Mouse (Mus musculus) testis, adult 2 months (tissue): ENCODE results near the gene Sec23a. TPM values are rescaled to one million over a fixed set of nuclear protein-coding genes. Genes with fewer than 3 reads are reported as not detected.
"Not testable (repeated sequence)": the region's sequence is repeated elsewhere in the genome, so short reads cannot be mapped to it uniquely, and the experiment has no call there.

Source experiments
- H3K27ac ChIP-seq: fragments of 200-500 bp; 2 replicates; pipeline ENCODE4 v1.5.1; 2012; ENCODE audit warnings: low read depth, low read length; ENCODE audit not compliant: control insufficient read depth, insufficient read depth
- H3K27me3 ChIP-seq: fragments of 200-500 bp; 2 replicates; pipeline ENCODE4 v1.6.1; 2012; ENCODE audit warnings: mild to moderate bottlenecking, low read length, moderate library complexity; ENCODE audit not compliant: control insufficient read depth, insufficient read depth
- H3K36me3 ChIP-seq: fragments of 200-500 bp; 2 replicates; pipeline ENCODE4 v1.6.1; 2012; ENCODE audit warnings: mild to moderate bottlenecking, low read length; ENCODE audit not compliant: control insufficient read depth, insufficient read depth
- H3K4me1 ChIP-seq: fragments of 200-500 bp; 2 replicates; pipeline ENCODE4 v1.6.1; 2012; ENCODE audit warnings: low read length; ENCODE audit not compliant: control insufficient read depth, insufficient read depth
- H3K4me3 ChIP-seq: fragments of 200-500 bp; 2 replicates; pipeline ENCODE4 v1.5.1; 2012; ENCODE audit warnings: low read depth, mild to moderate bottlenecking, low read length, moderate library complexity, mixed read lengths; ENCODE audit not compliant: control insufficient read depth
- CTCF ChIP-seq: fragments of 200-500 bp; IDR thresholded peaks from 2 replicates; pipeline ENCODE4 v1.5.1; 2012; ENCODE audit warnings: low read depth, mild to moderate bottlenecking, inconsistent platforms, low read length, moderate library complexity; ENCODE audit not compliant: control insufficient read depth, insufficient read depth, insufficient replicate concordance
- POLR2A ChIP-seq: fragments of 200-500 bp; IDR thresholded peaks from 2 replicates; pipeline ENCODE4 v1.6.1; 2012; ENCODE audit warnings: low read depth, mild to moderate bottlenecking, inconsistent platforms, low read length, moderate library complexity; ENCODE audit not compliant: control insufficient read depth
- polyA plus RNA-seq: library from polyadenylated mRNA; depleted of rRNA; stranded (reverse); fragments of >200 nt; gene quantifications from 2 replicates; pipeline ENCODE4 v1.2.3, GENCODE M21; 2012

Sec23a gene
- polyA plus RNA-seq, 1 experiment = 62.8 TPM

- no peak overlapping the region for H3K4me3 ChIP-seq
- peaks cover 3% of the 10 kb centered on the region for H3K36me3 ChIP-seq
- no peak for TF ChIP-seq POLR2A
- TF ChIP-seq CTCF = no peak
- H3K27me3 ChIP-seq = no peaks in the 10 kb centered on the region
- no peaks in the 10 kb centered on the region for H3K4me1 ChIP-seq
- H3K27ac ChIP-seq = no peak overlapping the region
Observed at GRCm38 (mm10) chr12:59017970-59018369, 6.2 kb upstream of the Sec23a start.

GRCm38 (mm10) chr12:59013234-59013633, 1.4 kb upstream of the Sec23a start, which contains the start of gene Gemin2:
Gemin2 (plus strand) TSS chr12:59013393.
- H3K27me3 ChIP-seq = no peaks in the 10 kb centered on the region
- H3K27ac ChIP-seq = peak within 1 kb of the TSS; percentile 89
- peaks cover 1% of the 10 kb centered on the region; the same call in 1 of the 2 replicates for H3K36me3 ChIP-seq
- TF ChIP-seq POLR2A (peak; percentile 91), CTCF (no peak)
- peak within 1 kb of the TSS; percentile 95 for H3K4me3 ChIP-seq
- H3K4me1 ChIP-seq = peaks cover 2% of the 10 kb centered on the region; the same call in 1 of the 2 replicates

GRCm38 (mm10) chr12:59012710-59013091, 884 bp upstream of the Sec23a start:
- H3K27ac ChIP-seq = peak overlapping the region; percentile 77
- TF ChIP-seq CTCF (no peak), POLR2A (no peak)
- peak overlapping the region; percentile 89 for H3K4me3 ChIP-seq
- peaks cover 1% of the 10 kb centered on the region; the same call in 1 of the 2 replicates for H3K36me3 ChIP-seq
- H3K4me1 ChIP-seq = peaks cover 2% of the 10 kb centered on the region; the same call in 1 of the 2 replicates
- H3K27me3 ChIP-seq = no peaks in the 10 kb centered on the region

GRCm38 (mm10) chr12:59011275-59011843, 458 bp downstream of the Sec23a start:
- Histone ChIP-seq H3K36me3 (no peaks in the 10 kb centered on the region; the same call in 1 of the 2 replicates), H3K4me3 (peak overlapping the region; percentile 89), H3K4me1 (peaks cover 2% of the 10 kb centered on the region; the same call in 1 of the 2 replicates), H3K27ac (peak overlapping the region; percentile 81), H3K27me3 (no peaks in the 10 kb centered on the region)
- TF ChIP-seq CTCF = no peak
- TF ChIP-seq POLR2A = no peak

GRCm38 (mm10) chr12:59010482-59010881, 1.3 kb downstream of the Sec23a start:
- Histone ChIP-seq H3K4me1 (peaks cover 2% of the 10 kb centered on the region; the same call in 1 of the 2 replicates), H3K27me3 (no peaks in the 10 kb centered on the region), H3K27ac (no peak overlapping the region), H3K4me3 (peak overlapping the region; percentile 24; the same call in 1 of the 2 replicates), H3K36me3 (no peaks in the 10 kb centered on the region; the same call in 1 of the 2 replicates)
- TF ChIP-seq CTCF = no peak
- no peak for TF ChIP-seq POLR2A

GRCm38 (mm10) chr12:58985766-58986165, 26.1 kb downstream of the Sec23a start:
- no peaks in the 10 kb centered on the region for H3K4me1 ChIP-seq
- H3K27me3 ChIP-seq = no peaks in the 10 kb centered on the region
- no peak for TF ChIP-seq CTCF
- no peak for TF ChIP-seq POLR2A
- H3K27ac ChIP-seq = no peak overlapping the region
- peaks cover 3% of the 10 kb centered on the region for H3K36me3 ChIP-seq
- no peak overlapping the region for H3K4me3 ChIP-seq

- H3K4me1 ChIP-seq, H3K4me3 ChIP-seq, H3K27ac ChIP-seq, H3K27me3 ChIP-seq, H3K36me3 ChIP-seq: not testable (repeated sequence)
Observed at GRCm38 (mm10) chr12:58981178-58981661, 30.6 kb downstream of the Sec23a start.

GRCm38 (mm10) chr12:58976966-58977365, 34.9 kb downstream of the Sec23a start:
- H3K27me3 ChIP-seq = no peaks in the 10 kb centered on the region

More at GRCm38 (mm10) chr12:58976966-58977365, 34.9 kb downstream of the Sec23a start:
- TF ChIP-seq POLR2A = no peak
- TF ChIP-seq CTCF = no peak
- no peak overlapping the region for H3K27ac ChIP-seq
- no peaks in the 10 kb centered on the region for H3K4me1 ChIP-seq
- no peak overlapping the region for H3K4me3 ChIP-seq
- H3K36me3 ChIP-seq = peaks cover 2% of the 10 kb centered on the region
